Mouse (Mus musculus) liver, postnatal 0 days (tissue): ENCODE data around the gene Ephb1. TPM values are rescaled to one million over a fixed set of nuclear protein-coding genes. Genes with fewer than 3 reads are reported as not detected.

Experiments
- ATAC-seq: fragments of 200-750 bp; cut with Nextera tagmentation; 2 replicates; pipeline ENCODE4 v1.8.0; 2017; ENCODE audit warnings: mild to moderate bottlenecking, moderate library complexity
- DNase-seq: peaks from one replicate; pipeline ENCODE4 v3.0.0-alpha.2; 2016
- H3K27ac ChIP-seq: fragments of 300-500 bp; sonication (generic); 2 replicates; pipeline ENCODE4 v1.5.1; 2014; ENCODE audit warnings: antibody characterized with exemption, moderate library complexity, mild to moderate bottlenecking, low read depth
- H3K27me3 ChIP-seq: fragments of 300-500 bp; sonication (generic); 2 replicates; pipeline ENCODE4 v1.6.1; 2014; ENCODE audit warnings: low read length, control low read depth, mixed read lengths; ENCODE audit not compliant: insufficient read depth
- H3K36me3 ChIP-seq: fragments of 300-500 bp; sonication (generic); replicated peaks from 2 replicates; pipeline ENCODE4 v1.6.1; 2014; ENCODE audit warnings: mild to moderate bottlenecking, control low read depth, low read length, moderate library complexity, mixed read lengths; ENCODE audit not compliant: insufficient read depth
- H3K4me1 ChIP-seq: fragments of 300-500 bp; sonication (generic); 2 replicates; pipeline ENCODE4 v1.6.1; 2014; ENCODE audit warnings: antibody characterized with exemption, mild to moderate bottlenecking, control low read depth; ENCODE audit not compliant: insufficient read depth
- H3K4me2 ChIP-seq: fragments of 300-500 bp; sonication (generic); 2 replicates; pipeline ENCODE4 v1.6.1; 2014; ENCODE audit warnings: low read depth, mild to moderate bottlenecking, low read length, moderate library complexity, mixed read lengths
- H3K4me3 ChIP-seq: fragments of 300-500 bp; sonication (generic); 2 replicates; pipeline ENCODE4 v1.5.1; 2014; ENCODE audit warnings: low read depth, low read length
- H3K9ac ChIP-seq: fragments of 300-500 bp; sonication (generic); replicated peaks from 2 replicates; pipeline ENCODE4 v1.6.1; 2014; ENCODE audit warnings: mild to moderate bottlenecking, moderate library complexity
- H3K9me3 ChIP-seq: fragments of 300-500 bp; sonication (generic); 2 replicates; pipeline ENCODE4 v1.6.1; 2016; ENCODE audit warnings: mild to moderate bottlenecking, control low read depth, low read length, mixed read lengths
- CTCF ChIP-seq: sonication (generic); IDR thresholded peaks from 2 replicates; pipeline ENCODE4 v1.5.1; 2016; ENCODE audit warnings: antibody characterized with exemption, low read depth
- EP300 ChIP-seq: IDR thresholded peaks from 2 replicates; pipeline ENCODE4 v1.6.1; 2016; ENCODE audit warnings: antibody characterized with exemption, low read depth, mild to moderate bottlenecking
- WGBS: fragments of 180-500 bp; shearing (Covaris S2); extraction: QIAGEN DNeasy Blood & Tissue Kit; methylation state at CpG from one replicate; pipeline ENCODE4 v1.1.7; 2014; ENCODE audit not compliant: insufficient replicate concordance; 5-methylcytosine and 5-hydroxymethylcytosine counted together
- polyA plus RNA-seq: library from polyadenylated mRNA; unstranded; fragments of >200 nt; fragmentation: Nextera tagmentation; extraction: Ambion mirVana; gene quantifications from 2 replicates; pipeline ENCODE4 v1.2.1, GENCODE M21; 2015

The Ephb1 gene
- polyA plus RNA-seq, 1 experiment from 2014 or later, result 0.28 TPM

DNA sequence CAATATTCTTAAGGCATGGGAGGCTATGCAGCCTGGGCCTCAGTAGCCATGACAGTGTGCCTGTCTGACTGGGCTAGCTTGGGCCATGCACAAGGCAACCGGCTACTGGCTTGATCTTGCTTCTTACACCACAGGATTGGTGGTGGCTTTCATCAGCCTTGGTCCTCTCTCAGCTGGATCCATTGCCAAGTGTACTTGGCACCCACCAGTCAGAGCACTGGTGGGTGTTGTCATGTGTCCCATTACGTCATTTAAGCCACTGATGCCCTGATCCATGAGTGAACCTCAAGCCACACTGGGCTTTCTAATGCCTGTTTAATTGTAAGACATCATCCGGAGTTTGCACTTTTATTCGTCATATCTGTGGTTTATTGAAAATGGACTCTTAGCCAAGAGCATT is 215.3 kb downstream of the Ephb1 start:
- no peaks in the 10 kb centered on the region for H3K4me1 ChIP-seq
- no peaks in the 10 kb centered on the region for H3K9me3 ChIP-seq
- 87% methylated on average over 4 of the region's 4 CpGs for WGBS
- ATAC-seq, result no peak
- no peak overlapping the region for H3K4me3 ChIP-seq
- no peaks in the 10 kb centered on the region for H3K27me3 ChIP-seq
- no peak for DNase-seq
- H3K4me2 ChIP-seq, result no peak overlapping the region
- H3K27ac ChIP-seq, result no peak overlapping the region
- TF ChIP-seq CTCF (no peak), EP300 (no peak)
- no peaks in the 10 kb centered on the region for H3K36me3 ChIP-seq
- no peak overlapping the region for H3K9ac ChIP-seq

DNA sequence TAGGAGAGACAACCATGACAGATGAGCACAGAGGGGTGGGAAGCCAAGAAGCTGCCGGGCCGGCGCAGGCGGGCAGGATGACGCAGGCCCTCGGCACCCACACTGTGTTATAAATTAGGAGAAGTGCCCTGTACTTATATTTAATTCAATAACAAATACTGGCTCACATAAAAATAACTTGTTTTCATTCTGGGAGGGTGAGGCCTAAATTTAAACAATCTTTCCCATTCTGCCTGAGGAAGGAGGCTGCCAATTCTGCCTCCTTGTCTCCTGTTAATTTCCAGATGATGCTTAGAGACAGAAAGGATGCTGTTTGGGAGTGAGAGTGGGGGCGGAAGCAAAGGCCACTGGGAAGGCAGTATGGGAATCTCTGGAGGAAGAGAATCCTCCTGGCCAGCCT is 215.8 kb downstream of the Ephb1 start:
- no peaks in the 10 kb centered on the region for H3K9me3 ChIP-seq
- 88% methylated on average over 7 of the region's 7 CpGs for WGBS
- no peak overlapping the region for H3K9ac ChIP-seq
- TF ChIP-seq EP300 (no peak), CTCF (no peak)
- H3K27me3 ChIP-seq, result no peaks in the 10 kb centered on the region
- H3K4me1 ChIP-seq, result no peaks in the 10 kb centered on the region
- H3K27ac ChIP-seq, result no peak overlapping the region
- DNase-seq (no peak), ATAC-seq (no peak)
- no peaks in the 10 kb centered on the region for H3K36me3 ChIP-seq
- no peak overlapping the region for H3K4me2 ChIP-seq
- no peak overlapping the region for H3K4me3 ChIP-seq

DNA sequence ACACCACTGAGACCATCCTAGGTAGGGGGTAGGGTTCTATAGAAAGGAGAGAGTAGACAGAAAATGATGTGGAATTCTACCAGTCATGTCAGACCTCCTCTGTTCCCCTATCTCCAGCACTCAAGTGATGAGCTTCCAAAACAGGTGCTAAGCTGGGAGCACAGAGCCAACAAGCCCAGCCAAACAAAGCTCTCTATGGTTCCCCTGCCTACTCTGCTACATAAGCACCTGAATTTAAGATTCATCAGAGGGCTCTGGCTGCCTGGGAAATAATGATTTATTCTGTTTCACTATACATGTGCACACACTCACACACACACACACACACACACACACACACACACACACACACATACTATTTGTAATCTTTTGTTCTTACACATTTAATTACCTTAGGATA is 216.3 kb downstream of the Ephb1 start:
- Histone ChIP-seq H3K9me3 (no peaks in the 10 kb centered on the region), H3K36me3 (no peaks in the 10 kb centered on the region), H3K4me3 (no peak overlapping the region), H3K27ac (no peak overlapping the region), H3K27me3 (no peaks in the 10 kb centered on the region), H3K4me2 (no peak overlapping the region), H3K9ac (no peak overlapping the region), H3K4me1 (no peaks in the 10 kb centered on the region)
- DNase-seq, result no peak
- ATAC-seq, result no peak
- TF ChIP-seq EP300 (no peak), CTCF (no peak)

DNA sequence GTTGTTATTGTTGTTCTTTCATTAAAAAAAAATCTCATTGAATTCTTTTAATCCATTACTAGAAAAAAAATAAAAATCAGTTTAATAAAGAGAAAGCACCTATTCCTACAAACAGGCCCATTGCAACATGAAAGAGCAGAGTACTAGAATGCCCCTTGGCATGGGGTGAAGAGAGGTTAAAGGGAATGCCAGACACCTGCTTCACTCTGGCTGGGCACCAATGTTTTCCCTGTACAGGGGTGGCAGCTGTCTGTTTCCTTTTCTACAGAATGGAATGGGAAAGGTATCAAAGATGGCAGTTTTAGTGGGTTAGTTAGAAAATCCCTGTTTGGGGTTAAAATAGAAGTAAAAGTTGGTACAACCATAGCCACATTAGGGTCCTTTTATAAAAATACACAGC is 224.0 kb downstream of the Ephb1 start:
- Histone ChIP-seq H3K4me2 (no peak overlapping the region), H3K9ac (no peak overlapping the region), H3K27me3 (no peaks in the 10 kb centered on the region), H3K36me3 (no peaks in the 10 kb centered on the region), H3K9me3 (no peaks in the 10 kb centered on the region), H3K4me1 (no peaks in the 10 kb centered on the region), H3K27ac (no peak overlapping the region), H3K4me3 (no peak overlapping the region)
- no peak for DNase-seq
- TF ChIP-seq CTCF, result no peak
- no peak for TF ChIP-seq EP300
- no peak for ATAC-seq

DNA sequence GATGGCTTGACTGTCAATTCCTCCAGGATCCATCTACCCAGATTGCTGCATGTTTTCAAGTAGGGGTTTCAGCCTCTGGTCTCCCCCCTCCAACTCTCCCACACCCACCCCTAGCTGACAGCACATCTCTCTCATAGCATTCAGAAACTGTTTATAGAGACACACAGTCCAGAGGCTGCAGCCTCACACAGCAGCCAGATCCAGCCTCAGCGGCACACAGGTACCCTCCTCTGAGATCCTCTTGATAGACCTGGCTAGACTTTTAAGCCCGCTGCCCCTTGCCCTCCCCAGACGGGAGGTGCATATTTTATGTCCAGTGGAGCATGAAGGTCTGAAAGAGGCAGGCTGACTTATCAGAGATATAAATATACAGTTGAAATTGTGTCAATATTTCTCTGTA is 228.0 kb downstream of the Ephb1 start:
- 60% methylated on average over 3 of the region's 3 CpGs for WGBS
- H3K9me3 ChIP-seq, result no peaks in the 10 kb centered on the region
- no peaks in the 10 kb centered on the region for H3K4me1 ChIP-seq
- H3K9ac ChIP-seq, result no peak overlapping the region
- H3K4me3 ChIP-seq, result no peak overlapping the region
- DNase-seq (no peak), ATAC-seq (no peak)
- no peak overlapping the region for H3K27ac ChIP-seq
- TF ChIP-seq EP300, result no peak
- TF ChIP-seq CTCF, result no peak
- no peak overlapping the region for H3K4me2 ChIP-seq
- H3K27me3 ChIP-seq, result no peaks in the 10 kb centered on the region
- H3K36me3 ChIP-seq, result no peaks in the 10 kb centered on the region

DNA sequence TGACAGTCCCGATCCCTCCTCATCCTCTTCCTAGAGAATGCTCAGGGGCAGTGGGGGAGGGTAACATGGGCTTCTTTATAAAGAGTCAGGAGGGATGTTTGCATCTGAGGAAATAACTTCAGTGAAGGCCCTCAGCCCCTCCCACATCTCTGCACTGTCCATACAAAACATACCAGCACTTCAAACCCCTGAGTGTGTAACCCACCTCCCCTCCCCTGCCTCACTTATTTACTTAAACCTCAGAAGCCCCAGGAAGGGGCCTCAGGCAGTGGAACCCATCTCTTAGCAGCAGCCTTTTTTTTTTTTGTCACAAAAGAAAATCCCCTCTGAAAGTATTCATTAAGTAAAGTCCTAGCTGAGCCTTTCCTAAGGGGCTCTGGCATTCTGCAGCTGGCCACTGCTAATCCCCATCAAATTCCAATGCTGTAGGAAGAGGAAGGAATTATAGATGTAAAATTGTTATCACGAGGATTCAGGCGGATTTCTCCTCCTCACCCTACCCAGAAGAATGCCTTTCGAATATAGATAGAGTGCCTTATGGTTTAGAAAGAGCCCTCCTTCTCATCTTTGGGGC is 231.5 kb downstream of the Ephb1 start:
- no peak for TF ChIP-seq CTCF
- no peak for TF ChIP-seq EP300
- ATAC-seq (no peak), DNase-seq (no peak)
- Histone ChIP-seq H3K4me1 (no peaks in the 10 kb centered on the region), H3K4me2 (no peak overlapping the region), H3K36me3 (no peaks in the 10 kb centered on the region), H3K4me3 (no peak overlapping the region), H3K9me3 (no peaks in the 10 kb centered on the region), H3K27ac (no peak overlapping the region), H3K9ac (no peak overlapping the region), H3K27me3 (no peaks in the 10 kb centered on the region)
- WGBS, result 37% methylated on average over 4 of the region's 4 CpGs

DNA sequence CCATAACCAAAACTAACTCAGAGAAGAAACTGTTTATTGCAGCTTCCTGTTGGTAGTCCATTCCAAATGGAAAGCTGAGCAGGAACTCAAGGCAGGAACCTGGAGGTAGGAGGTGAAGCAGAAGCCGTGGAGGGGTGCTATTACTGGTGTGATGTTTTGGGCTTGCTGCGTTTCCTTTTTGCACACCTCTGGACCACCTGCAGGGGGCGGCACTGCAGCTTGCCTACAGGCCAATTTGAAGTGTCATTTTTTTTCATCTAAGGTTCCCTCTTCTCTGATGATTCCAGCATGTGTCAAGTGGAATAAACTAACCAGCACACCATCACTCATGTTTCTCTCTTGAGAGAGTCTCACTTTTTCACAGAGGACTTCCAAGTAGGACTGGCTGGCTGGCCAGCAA is 235.1 kb downstream of the Ephb1 start:
- Histone ChIP-seq H3K27ac (no peak overlapping the region), H3K4me2 (no peak overlapping the region), H3K4me3 (no peak overlapping the region), H3K9ac (no peak overlapping the region), H3K4me1 (no peaks in the 10 kb centered on the region), H3K27me3 (no peaks in the 10 kb centered on the region), H3K9me3 (no peaks in the 10 kb centered on the region), H3K36me3 (no peaks in the 10 kb centered on the region)
- TF ChIP-seq EP300 (no peak), CTCF (no peak; the same call in 1 of the 2 replicates)
- DNase-seq, result no peak
- WGBS, result 53% methylated on average over 3 of the region's 3 CpGs
- no peak for ATAC-seq
